Comparison of ENCODE assay signal across 8 mouse cellular contexts in the genomic region with DNA sequence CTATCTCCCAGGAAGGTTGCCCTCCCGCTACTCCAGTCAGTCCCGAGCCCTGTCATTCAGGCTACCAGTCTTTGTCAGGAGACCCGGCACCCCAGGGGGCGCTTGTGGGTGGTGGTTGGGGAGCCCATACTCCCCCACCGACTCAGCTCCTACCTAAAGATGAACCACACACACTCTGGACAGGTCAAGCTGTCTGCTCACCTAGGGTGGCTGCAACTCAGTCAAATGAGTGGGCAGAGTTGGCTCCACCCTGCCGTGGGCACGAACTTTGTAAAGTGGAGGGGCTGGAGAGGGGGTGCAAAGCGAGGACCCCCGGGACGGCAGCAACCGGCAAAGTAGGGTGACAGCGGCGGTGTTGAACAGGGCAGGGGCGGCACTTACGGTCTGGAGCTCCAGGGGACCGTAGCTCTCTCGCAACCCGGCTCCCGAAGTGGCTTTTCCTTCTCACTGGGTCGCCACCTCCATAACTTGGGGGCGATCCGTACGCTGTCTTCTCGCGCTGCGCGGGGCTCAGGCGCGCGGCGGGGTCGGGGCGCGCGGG. TPM values are rescaled to one million over a fixed set of nuclear protein-coding genes. Genes with fewer than 3 reads are reported as not detected.
DNase-seq lines count a peak whose midpoint lies in the region; ATAC-seq and TF ChIP-seq lines count a peak whose summit lies in the region.

No protein-coding gene starts in this region.

- WGBS in kidney, adult 2 months = 1% methylated on average over 35 of the region's 35 CpGs
- under 1% methylated on average over 35 of the region's 35 CpGs for WGBS in forebrain, embryonic 14.5 days
- WGBS in limb, embryonic 12.5 days = 2% methylated on average over 35 of the region's 35 CpGs
- WGBS in neural tube, embryonic 14.5 days = under 1% methylated on average over 33 of the region's 35 CpGs

- no peaks in the 10 kb centered on the region for H3K9me3 ChIP-seq in forebrain, embryonic 14.5 days (replicated peaks; ENCODE audit: control insufficient read depth, low read length)
- no peaks in the 10 kb centered on the region for H3K9me3 ChIP-seq in limb, embryonic 12.5 days
- H3K9me3 ChIP-seq in neural tube, embryonic 14.5 days (ENCODE audit: control insufficient read depth, low read length) = no peaks in the 10 kb centered on the region

- peak overlapping the region; percentile 85 for H3K4me2 ChIP-seq in forebrain, embryonic 14.5 days (ENCODE audit: low read length)
- peak overlapping the region; percentile 99 for H3K4me2 ChIP-seq in limb, embryonic 12.5 days
- peak overlapping the region; percentile 82 for H3K4me2 ChIP-seq in neural tube, embryonic 14.5 days (ENCODE audit: low read depth, low read length)

- no peaks in the 10 kb centered on the region for H3K36me3 ChIP-seq in kidney, adult 2 months (ENCODE audit: control insufficient read depth, insufficient read depth, low read length)
- 0 out of 2 replicates have a peak, but pooled peaks cover 5% of the 10 kb centered on the region for H3K36me3 ChIP-seq in forebrain, embryonic 14.5 days (ENCODE audit: control insufficient read depth, insufficient read depth, low read length)
- no peaks in the 10 kb centered on the region for H3K36me3 ChIP-seq in limb, embryonic 12.5 days
- 0 out of 2 replicates have a peak, but pooled peaks cover 4% of the 10 kb centered on the region for H3K36me3 ChIP-seq in neural tube, embryonic 14.5 days (ENCODE audit: control insufficient read depth, insufficient read depth, low read length)

- no peak for TF ChIP-seq POLR2A in kidney, adult 2 months (IDR thresholded peaks at IDR 0.05; ENCODE audit: low read depth, low read length)

- no peaks in the 10 kb centered on the region for H3K27me3 ChIP-seq in kidney, adult 2 months (replicated peaks; ENCODE audit: control insufficient read depth, insufficient read depth, low read length)
- H3K27me3 ChIP-seq in Patski = peaks cover 62% of the 10 kb centered on the region
- H3K27me3 ChIP-seq in forebrain, embryonic 14.5 days (replicated peaks; ENCODE audit: control insufficient read depth, insufficient read depth, low read length) = peaks cover 24% of the 10 kb centered on the region
- H3K27me3 ChIP-seq in limb, embryonic 12.5 days = peaks cover 72% of the 10 kb centered on the region
- peaks cover 4% of the 10 kb centered on the region; the same call in 1 of the 2 replicates for H3K27me3 ChIP-seq in neural tube, embryonic 14.5 days (ENCODE audit: control insufficient read depth, insufficient read depth, low read length)

- H3K9ac ChIP-seq in forebrain, embryonic 14.5 days (ENCODE audit: low read length) = peak overlapping the region; percentile 88
- peak overlapping the region; percentile 70 for H3K9ac ChIP-seq in limb, embryonic 12.5 days (replicated peaks)
- H3K9ac ChIP-seq in neural tube, embryonic 14.5 days (replicated peaks; ENCODE audit: low read depth, low read length) = peak overlapping the region; percentile 95

- no peak for DNase-seq in kidney, adult 2 months
- no peak for DNase-seq in kidney, adult 11 months
- no peak for DNase-seq in Patski (ENCODE audit: low read depth, low spot score)
- no peak for DNase-seq in forebrain, embryonic 14.5 days (ENCODE audit: low spot score)
- DNase-seq in urinary bladder, postnatal 14 days (ENCODE audit: low spot score) = no peak
- no peak for DNase-seq in frontal cortex, adult 2 months (ENCODE audit: extremely low spot score in 1 of 2, low spot score in 1 of 2)

- peak; percentile 4 for ATAC-seq in Patski
- ATAC-seq in forebrain, embryonic 14.5 days = peak; percentile 21
- no peak for ATAC-seq in limb, embryonic 12.5 days (ENCODE audit: insufficient number of reproducible peaks, insufficient read depth, low FRiP score, low TSS enrichment, low read depth)
- peak; percentile 16 for ATAC-seq in neural tube, embryonic 14.5 days (ENCODE audit: low read depth)

- H3K4me3 ChIP-seq in kidney, adult 2 months (ENCODE audit: insufficient read depth, low read depth, low read length) = peak overlapping the region; percentile 78
- H3K4me3 ChIP-seq in forebrain, embryonic 14.5 days (ENCODE audit: low read depth, low read length) = peak overlapping the region; percentile 73
- peak overlapping the region; percentile 80 for H3K4me3 ChIP-seq in limb, embryonic 12.5 days (replicated peaks)
- H3K4me3 ChIP-seq in neural tube, embryonic 14.5 days (ENCODE audit: low read depth, low read length) = peak overlapping the region; percentile 86

- in situ Hi-C loops in Patski (cut with MboI; ENCODE audit: low pct_unique_long_range_greater_than_20kb) = loop anchor here (5.0 kb wide), 2 partner anchors 60 to 155 kb away; no protein-coding TSS in a partner anchor

- H3K4me1 ChIP-seq in kidney, adult 2 months (ENCODE audit: control insufficient read depth, insufficient read depth, low read length) = no peaks in the 10 kb centered on the region
- peaks cover 30% of the 10 kb centered on the region for H3K4me1 ChIP-seq in forebrain, embryonic 14.5 days (ENCODE audit: control insufficient read depth, insufficient read depth, low read length)
- H3K4me1 ChIP-seq in limb, embryonic 12.5 days (replicated peaks) = peaks cover 50% of the 10 kb centered on the region
- peaks cover 46% of the 10 kb centered on the region for H3K4me1 ChIP-seq in neural tube, embryonic 14.5 days (ENCODE audit: control insufficient read depth, insufficient read depth, low read length)

- peak overlapping the region; percentile 71 for H3K27ac ChIP-seq in kidney, adult 2 months (ENCODE audit: insufficient read depth, low read depth, low read length)
- peak overlapping the region; percentile 95 for H3K27ac ChIP-seq in forebrain, embryonic 14.5 days (ENCODE audit: low read depth, low read length)
- H3K27ac ChIP-seq in limb, embryonic 12.5 days = no peak overlapping the region
- H3K27ac ChIP-seq in neural tube, embryonic 14.5 days (ENCODE audit: low read depth, low read length) = peak overlapping the region; percentile 97

- no peak for TF ChIP-seq CTCF in kidney, adult 2 months (conservative IDR thresholded peaks at IDR 0.05; ENCODE audit: insufficient read depth, insufficient read length, low read depth, low read length)
- no peak for TF ChIP-seq CTCF in Patski (IDR thresholded peaks at IDR 0.05)

- POLR2A ChIA-PET in Patski (lab: Charles Lee) = no interaction called here

- CTCF ChIA-PET in Patski (lab: Charles Lee) = no interaction called here

RNA-seq across cellular contexts. Expression of a gene that starts 21.4 kb away (rescaled TPM):
- 5.5 and 6.7 TPM in 2 replicates for polyA plus RNA-seq in kidney, adult 2 months (2012; rRNA removed)
- polyA plus RNA-seq in Patski (2021) = 0.26 TPM
- 10.4 and 11.5 TPM in 2 replicates for polyA plus RNA-seq in forebrain, embryonic 14.5 days (2014; fragmentation: Nextera tagmentation; extraction: Ambion mirVana)
- 2.8 and 3.3 TPM in 2 replicates for polyA plus RNA-seq in limb, embryonic 12.5 days (2016; fragmentation: Nextera tagmentation; extraction: Ambion mirVana)
- 23.5 and 23.9 TPM in 2 replicates for polyA plus RNA-seq in neural tube, embryonic 14.5 days (2014; fragmentation: Nextera tagmentation; extraction: Ambion mirVana)
- 7.7 and 8.6 TPM in 2 replicates for polyA plus RNA-seq in frontal cortex, adult 2 months (2012; rRNA removed)

RNA-seq across cellular contexts. Expression of a gene that starts 55.0 kb away (rescaled TPM):
- 0.11 TPM in 2 replicates for polyA plus RNA-seq in kidney, adult 2 months (2012; rRNA removed)
- polyA plus RNA-seq in Patski (2021) = 0.05 TPM
- polyA plus RNA-seq in forebrain, embryonic 14.5 days (2014; fragmentation: Nextera tagmentation; extraction: Ambion mirVana) = not detected in 2 replicates
- not detected in 2 replicates for polyA plus RNA-seq in limb, embryonic 12.5 days (2016; fragmentation: Nextera tagmentation; extraction: Ambion mirVana)
- polyA plus RNA-seq in neural tube, embryonic 14.5 days (2014; fragmentation: Nextera tagmentation; extraction: Ambion mirVana) = not detected in 2 replicates
- polyA plus RNA-seq in frontal cortex, adult 2 months (2012; rRNA removed) = not detected in 2 replicates
